Mouse (Mus musculus) ovary, adult 18-20 months (tissue): ENCODE results near the gene Tmem38b.
"Not testable (repeated sequence)": the region's sequence is repeated elsewhere in the genome, so short reads cannot be mapped to it uniquely, and the experiment has no call there.

ENCODE experiments used
- DNase-seq: peaks from one replicate; pipeline ENCODE4 v3.0.0; 2022; ENCODE audit warnings: low spot score, mixed read lengths

Gene Tmem38b

DNA sequence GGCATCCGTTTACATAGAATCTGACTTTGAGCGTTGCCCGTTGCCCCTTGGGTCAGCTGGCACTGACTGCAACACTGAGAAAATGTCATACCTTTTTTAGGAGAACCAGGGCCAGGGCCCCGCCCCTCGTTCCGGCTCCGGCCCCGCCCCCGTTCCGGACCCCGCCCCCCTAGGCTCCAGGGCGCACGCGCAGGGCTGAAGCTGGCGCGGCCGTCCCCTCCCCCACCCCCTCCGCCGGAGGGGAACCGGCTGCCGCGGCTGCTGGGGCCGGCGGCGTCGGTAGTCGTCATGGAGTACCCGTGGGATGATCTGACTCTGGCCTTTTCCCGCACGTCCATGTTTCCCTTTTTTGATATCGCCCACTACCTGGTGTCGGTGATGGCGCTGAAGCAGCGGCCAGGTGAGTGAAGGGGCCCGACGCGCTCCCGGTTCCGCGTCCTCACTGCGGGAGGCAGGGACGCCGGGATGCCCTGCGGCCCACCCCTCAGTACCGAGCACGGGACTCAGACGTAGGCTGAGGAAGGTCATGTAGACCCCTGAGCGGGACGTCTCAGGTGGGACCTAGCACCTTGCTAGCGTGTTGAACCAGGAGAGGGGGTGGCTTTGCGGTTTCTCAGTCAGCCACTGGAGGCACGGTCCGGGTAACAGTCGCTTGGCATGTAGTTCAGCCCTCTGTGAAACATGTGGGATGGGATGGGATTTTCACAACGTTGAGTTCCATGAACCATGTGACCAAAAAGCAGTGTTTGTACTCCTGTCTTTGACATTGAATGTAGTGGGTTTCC, at the start of gene Tmem38b:
TSS of gene Tmem38b (plus strand) at position 225 of the 785 bp plus-strand sequence.
- peak; percentile 47 for DNase-seq

DNA sequence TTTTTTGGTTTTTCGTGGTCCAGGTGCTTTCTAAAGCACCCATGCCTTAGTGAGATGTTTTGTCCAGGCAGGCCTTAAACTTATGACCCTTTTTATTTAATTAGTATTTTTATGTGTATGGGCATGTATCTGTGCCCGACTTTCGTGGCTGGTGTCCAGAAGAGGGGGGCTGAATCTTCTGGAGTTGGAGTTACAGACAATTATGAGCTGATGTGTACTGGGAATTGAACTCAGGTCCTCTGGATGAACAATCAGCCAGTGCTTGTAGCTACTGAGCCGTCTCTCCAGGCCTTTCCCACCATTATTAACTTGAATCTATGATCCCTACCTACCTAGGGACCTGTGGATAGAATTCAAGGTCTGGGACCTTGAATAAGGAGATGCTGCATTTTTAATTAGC, 44.4 kb upstream of the Tmem38b start:
- no peak for DNase-seq

DNA sequence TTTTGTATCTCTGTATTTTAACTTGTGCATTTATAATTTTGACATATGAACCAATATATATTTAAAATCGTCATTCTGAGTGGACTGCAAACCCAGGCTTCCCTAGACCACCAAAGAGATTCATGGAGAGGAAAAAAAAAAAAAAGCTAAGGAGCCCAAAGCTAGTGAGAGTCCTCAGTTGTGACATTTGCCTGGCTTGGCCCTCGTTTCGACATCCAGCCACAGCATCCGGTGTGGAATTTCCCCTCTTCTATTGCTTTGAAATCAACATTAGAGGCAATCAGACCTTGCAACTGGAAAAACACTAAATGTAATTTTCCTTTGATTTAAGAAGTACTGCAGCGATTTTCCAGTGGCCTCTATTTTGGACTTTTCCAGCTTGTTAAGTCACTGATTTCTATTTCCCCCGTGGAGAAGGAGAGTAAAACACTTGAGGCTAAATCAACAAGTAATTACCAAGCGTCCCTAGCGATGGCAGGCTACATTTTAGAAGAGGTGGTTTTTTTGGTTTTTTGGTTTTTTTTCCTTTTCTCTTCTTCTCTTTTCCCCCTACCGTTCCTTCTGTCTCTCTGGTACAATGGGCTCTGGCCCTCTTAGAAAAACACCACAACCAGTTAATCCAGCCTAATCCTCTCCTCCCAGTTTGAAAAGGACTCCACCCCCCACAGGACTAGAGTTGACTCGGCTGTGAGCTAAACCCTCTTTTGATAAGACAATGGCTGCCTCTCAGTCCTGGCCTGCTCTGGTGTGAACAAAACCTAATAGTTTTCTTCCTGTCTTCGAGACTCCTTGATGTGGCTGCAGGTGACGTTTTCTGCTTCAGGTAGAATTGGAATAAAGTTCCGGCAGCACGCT, 43.4 kb upstream of the Tmem38b start:
- DNase-seq = no peak

GRCm38 (mm10) chr4:53785746-53786398, 40.0 kb upstream of the Tmem38b start:
- no peak for DNase-seq

GRCm38 (mm10) chr4:53786851-53787250, 39.0 kb upstream of the Tmem38b start:
- no peak for DNase-seq

GRCm38 (mm10) chr4:53789346-53789745, 36.5 kb upstream of the Tmem38b start:
- DNase-seq = no peak

DNA sequence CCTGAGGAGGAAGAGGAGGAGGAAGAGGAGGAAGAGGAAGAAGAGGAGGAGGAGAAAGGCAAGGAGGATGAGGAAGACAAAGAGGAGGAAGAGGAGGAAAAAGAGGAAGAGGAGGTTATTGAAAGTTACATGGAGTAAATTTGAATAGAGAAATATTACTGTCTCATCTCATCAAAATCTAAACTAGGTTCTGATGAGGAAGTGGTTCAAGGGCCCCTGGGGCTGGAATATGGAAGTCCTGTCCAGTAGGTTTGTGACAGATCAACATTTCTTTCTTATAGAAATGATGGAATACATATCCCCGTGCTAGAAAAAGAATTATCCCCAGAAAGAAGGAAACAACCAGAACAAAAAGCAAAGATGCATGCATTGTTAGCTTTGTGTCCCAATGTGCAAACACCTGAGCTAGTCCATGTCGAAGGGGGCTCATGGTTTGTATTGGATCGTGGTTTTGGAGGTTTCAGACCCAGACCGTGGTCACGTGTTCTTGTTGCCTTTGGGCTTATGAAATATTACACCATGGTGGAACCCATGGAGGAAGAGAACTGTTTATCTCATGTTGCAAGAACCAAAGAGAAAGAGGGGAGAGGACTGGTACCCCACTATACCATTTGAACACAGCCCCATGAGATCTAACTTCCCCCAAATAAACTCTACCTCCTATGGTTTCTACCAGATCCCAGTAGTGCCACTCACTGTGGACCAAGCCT, 31.4 kb upstream of the Tmem38b start:
- no peak for DNase-seq

DNA sequence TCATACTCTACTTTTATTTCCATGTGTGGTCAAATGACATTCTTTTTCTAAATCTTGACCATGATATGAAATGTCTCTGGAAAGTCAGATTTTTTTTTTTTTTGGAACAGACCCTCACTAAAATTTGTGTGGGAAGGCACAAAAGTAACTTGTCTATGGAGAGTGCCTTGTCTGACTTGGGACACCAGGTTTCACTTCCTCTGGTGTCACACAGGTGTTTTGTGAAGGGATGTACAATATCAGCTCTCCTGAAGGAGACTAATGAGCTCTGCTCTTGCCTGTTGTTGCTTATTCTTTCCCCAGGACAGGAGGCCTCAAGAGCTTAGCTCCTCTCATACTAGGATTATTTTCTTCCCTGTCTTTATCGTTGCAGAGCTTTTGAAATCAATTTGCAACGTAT, 30.8 kb upstream of the Tmem38b start:
- no peak for DNase-seq

GRCm38 (mm10) chr4:53795706-53796105, 30.1 kb upstream of the Tmem38b start:
- no peak for DNase-seq

- DNase-seq = no peak
These were observed 28.7 kb upstream of the Tmem38b start for GRCm38 (mm10) chr4:53796865-53797772.

DNA sequence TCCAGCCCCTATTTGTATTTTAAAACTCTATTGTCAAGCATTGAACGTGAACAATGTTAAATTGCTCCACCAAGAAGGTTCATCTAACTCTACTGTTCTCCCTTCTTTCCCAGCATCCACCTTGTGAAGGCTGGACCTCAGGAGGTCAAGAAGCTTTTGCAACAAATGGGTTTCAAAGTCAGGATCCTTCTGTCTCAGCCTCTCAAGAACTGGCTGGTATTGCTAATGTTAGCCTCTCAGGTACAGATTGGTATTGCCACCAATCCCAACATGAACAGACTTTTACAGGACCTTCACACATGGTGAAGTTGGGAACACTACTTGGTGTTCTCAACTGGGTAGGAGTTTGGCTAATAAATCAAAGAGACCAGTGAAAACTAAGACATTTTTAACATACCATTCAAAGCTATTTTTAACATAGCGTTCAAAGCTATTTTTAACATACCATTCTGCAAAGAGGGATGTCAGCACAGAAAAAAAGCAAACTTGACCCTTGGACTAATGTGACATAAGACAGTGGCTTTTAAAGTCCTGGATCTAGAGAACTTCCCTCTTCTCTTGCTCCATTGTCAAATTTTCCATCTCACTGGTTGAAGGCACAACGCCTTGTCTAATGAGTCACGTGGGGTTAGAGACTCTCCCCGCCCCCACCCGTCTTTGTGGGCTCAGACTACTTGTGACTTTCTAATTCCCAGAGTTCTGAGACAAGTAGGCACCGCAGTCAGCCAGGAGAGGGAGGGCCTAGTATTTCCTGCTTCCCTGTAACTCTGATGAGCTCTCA, 26.8 kb upstream of the Tmem38b start:
- no peak for DNase-seq

DNA sequence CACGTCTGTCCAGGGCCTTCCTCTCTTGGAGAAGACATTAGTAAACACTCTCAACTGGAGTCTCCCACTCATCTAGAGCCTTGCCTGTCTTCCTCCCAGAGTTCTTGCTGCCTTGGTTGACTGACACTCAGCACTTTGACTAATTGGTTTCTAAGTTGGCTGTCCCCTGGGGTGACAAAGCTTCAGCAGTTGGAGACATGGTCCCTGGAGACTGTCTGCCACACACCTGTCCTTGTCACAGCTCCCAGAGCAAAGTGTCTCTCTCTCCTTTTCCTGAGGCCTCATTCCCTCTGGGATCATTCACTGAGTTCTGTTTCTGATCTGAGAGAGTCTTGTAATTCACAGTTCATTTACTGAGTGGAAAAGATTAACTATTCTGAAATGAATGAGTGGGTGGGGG, 26.1 kb upstream of the Tmem38b start:
- DNase-seq = no peak

DNA sequence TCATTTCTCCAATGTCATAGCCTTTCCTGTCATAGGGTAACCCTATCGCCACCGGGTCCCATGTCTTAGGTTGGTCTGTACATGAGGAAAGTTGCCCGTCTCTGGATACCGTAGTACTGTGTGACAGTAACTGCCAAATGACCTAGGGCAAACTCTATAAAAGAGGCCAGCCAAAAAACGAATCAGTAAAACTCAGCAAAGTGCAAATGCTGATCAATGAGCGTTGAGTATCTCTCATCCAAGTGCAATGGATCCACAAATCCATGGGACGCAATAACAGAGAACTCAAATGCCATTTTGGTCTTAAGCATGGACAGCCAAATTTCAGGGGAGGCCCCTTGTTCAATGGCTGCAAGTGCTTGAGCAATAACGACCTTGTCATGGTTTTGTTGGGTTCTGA, 22.2 kb upstream of the Tmem38b start:
- not testable (repeated sequence) for DNase-seq

GRCm38 (mm10) chr4:53806428-53806827, 19.4 kb upstream of the Tmem38b start:
- DNase-seq = not testable (repeated sequence)

DNA sequence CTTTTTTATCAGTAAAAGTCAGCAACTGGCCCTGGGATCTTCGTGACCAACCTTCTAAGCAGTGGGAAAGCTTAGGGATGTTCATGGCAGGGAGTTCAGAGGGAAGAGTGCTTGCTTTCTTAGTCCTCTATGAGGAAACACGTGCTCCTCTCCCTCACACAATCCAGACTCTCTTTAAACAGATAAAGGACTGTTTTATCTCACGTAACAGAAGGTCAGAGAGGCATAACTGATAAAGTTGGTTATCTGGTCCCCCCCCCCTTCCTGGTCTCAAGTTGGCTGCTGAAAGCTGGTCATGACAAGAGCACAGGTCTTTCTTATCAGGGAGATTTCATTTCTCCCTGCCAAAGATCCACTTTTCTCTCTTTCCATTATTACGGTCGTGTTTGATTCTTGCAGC, 7.5 kb upstream of the Tmem38b start:
- no peak for DNase-seq

GRCm38 (mm10) chr4:53823697-53824096, 2.1 kb upstream of the Tmem38b start:
- DNase-seq = peak; percentile 37

- no peak for DNase-seq
These were observed 1.0 kb upstream of the Tmem38b start for GRCm38 (mm10) chr4:53824831-53825230.

- no peak for DNase-seq
These were observed 900 bp downstream of the Tmem38b start for GRCm38 (mm10) chr4:53826641-53827248.

DNA sequence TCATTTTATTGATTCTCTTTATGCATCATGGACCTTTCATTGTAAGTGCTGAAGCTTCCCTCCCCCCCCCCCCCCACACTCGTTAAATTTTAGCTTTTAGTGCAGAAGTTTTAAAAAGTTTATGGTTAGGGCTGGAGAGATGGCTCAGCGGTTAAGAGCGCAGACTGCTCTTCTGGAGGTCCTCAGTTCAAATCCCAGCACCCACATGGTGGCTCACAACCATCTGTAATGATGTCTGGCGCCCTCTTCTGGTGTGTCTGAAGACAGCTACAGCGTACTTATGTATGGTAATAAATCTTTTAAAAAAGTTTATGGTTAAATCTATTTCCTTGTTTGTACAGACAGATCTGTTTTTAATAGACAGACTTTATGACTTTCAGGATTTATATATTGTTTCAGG, 2.0 kb downstream of the Tmem38b start:
- DNase-seq = no peak

DNA sequence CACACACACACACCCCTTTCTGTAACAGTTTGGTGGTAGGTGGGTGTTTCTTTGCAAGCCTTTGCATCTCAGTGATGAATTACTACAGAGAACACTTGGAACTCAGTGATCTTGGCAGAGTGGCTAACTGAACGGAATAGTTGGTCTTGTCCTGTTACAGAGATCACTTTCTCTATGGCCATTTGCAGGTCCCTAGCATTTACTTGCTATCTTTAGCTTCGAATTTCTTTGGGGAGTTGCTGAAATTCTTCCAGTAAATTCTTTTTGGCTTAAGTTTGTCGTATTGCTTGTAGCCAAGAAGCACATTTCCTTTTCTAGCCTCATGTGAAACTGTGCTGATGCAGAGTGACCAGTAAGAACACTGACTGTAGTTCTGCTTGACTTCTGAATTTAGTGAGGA, 3.1 kb downstream of the Tmem38b start:
- no peak for DNase-seq
